Comparison of ENCODE assay signal across 12 mouse cellular contexts in the genomic region with DNA sequence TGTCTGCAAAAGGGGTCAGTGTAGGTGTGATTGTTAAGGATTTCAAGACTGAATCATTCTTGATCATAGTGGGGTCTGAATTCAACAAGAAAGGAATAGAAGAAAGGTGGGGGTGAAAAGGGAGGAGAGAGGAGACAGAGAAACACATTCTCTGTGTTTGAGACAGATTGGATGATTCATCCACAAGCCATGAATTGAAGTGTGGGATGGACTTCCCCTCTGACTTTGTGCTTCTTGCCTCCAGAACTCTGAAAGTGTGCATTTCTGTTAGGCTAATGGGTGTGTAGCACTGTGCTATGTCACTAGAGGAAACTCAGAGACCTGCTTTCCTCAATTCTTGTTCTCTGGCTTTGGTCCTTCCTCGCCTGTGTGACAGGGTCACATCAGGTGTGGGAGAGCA. TPM values are rescaled to one million over a fixed set of nuclear protein-coding genes. Genes with fewer than 3 reads are reported as not detected.
DNase-seq lines count a peak whose midpoint lies in the region; ATAC-seq lines count a peak whose summit lies in the region.
"Had no signal": no experiment of that assay in that cellular context is flagged by ENCODE, and none has a peak within 500 bp of the region (broad histone marks: within the 10 kb centered on the region; RNA-seq: fewer than 3 reads in every experiment).

No protein-coding gene starts in this region.

- no peak for ATAC-seq in heart, embryonic 16.5 days (replicated peaks; ENCODE audit: extremely low read depth, insufficient read depth, low FRiP score)
- ATAC-seq: forebrain, embryonic 15.5 days had no signal

- no peak overlapping the region for H3K4me3 ChIP-seq in heart, embryonic 16.5 days (ENCODE audit: low read length)
- no peak overlapping the region for H3K4me3 ChIP-seq in limb, embryonic 10.5 days
- H3K4me3 ChIP-seq: forebrain, embryonic 15.5 days; layer of hippocampus, adult 2 months had no signal

- H3K4me2 ChIP-seq in heart, embryonic 16.5 days (ENCODE audit: low read depth, low read length): no peak overlapping the region
- H3K4me2 ChIP-seq: forebrain, embryonic 15.5 days; midbrain, embryonic 11.5 days had no signal

- H3K4me1 ChIP-seq in heart, embryonic 16.5 days (ENCODE audit: control insufficient read depth, insufficient read depth, low read length): peaks cover 13% of the 10 kb centered on the region
- peaks cover 62% of the 10 kb centered on the region for H3K4me1 ChIP-seq in limb, embryonic 10.5 days

- H3K9me3 ChIP-seq in heart, embryonic 16.5 days (replicated peaks; ENCODE audit: control insufficient read depth, low read length): no peaks in the 10 kb centered on the region
- no peaks in the 10 kb centered on the region for H3K9me3 ChIP-seq in limb, embryonic 10.5 days (replicated peaks)
- H3K9me3 ChIP-seq: forebrain, embryonic 15.5 days had no signal

- H3K9ac ChIP-seq in heart, embryonic 16.5 days (ENCODE audit: low read length): no peak overlapping the region
- H3K9ac ChIP-seq: forebrain, embryonic 15.5 days had no signal

- DNase-seq in heart, postnatal 4 days: no peak
- peak; percentile 43 for DNase-seq in 3134 (ENCODE audit: extremely low read depth, insufficient read length, low spot score)
- DNase-seq in Muller cell, postnatal 12 days (ENCODE audit: inconsistent ontology term): peak; percentile 55
- no peak for DNase-seq in limb, embryonic 10.5 days (ENCODE audit: low spot score)
- no peak for DNase-seq in natural killer cell, adult 2 months (ENCODE audit: low spot score in 2 of 2)
- DNase-seq in cerebellum, postnatal 36 days: no peak
- DNase-seq: adrenal gland, postnatal 14 days; gastrocnemius, postnatal 36 days had no signal

- H3K36me3 ChIP-seq in heart, embryonic 16.5 days (ENCODE audit: control insufficient read depth, insufficient read depth): no peaks in the 10 kb centered on the region
- H3K36me3 ChIP-seq in limb, embryonic 10.5 days: no peaks in the 10 kb centered on the region
- H3K36me3 ChIP-seq: forebrain, embryonic 15.5 days had no signal

- peak overlapping the region; percentile 57 for H3K27ac ChIP-seq in heart, embryonic 16.5 days (ENCODE audit: low read length)
- peak overlapping the region; percentile 68 for H3K27ac ChIP-seq in limb, embryonic 10.5 days
- H3K27ac ChIP-seq: forebrain, embryonic 15.5 days; layer of hippocampus, adult 2 months had no signal

- 73% methylated on average over 1 of the region's 1 CpGs for WGBS in heart, embryonic 16.5 days
- WGBS in limb, embryonic 10.5 days: 82% methylated on average over 1 of the region's 1 CpGs

- H3K27me3 ChIP-seq in heart, embryonic 16.5 days (ENCODE audit: control insufficient read depth, insufficient read depth, low read length): peaks cover 2% of the 10 kb centered on the region; the same call in 1 of the 2 replicates
- no peaks in the 10 kb centered on the region for H3K27me3 ChIP-seq in limb, embryonic 10.5 days (ENCODE audit: low read depth, poor library complexity, severe bottlenecking)
- H3K27me3 ChIP-seq: forebrain, embryonic 15.5 days had no signal

RNA-seq across cellular contexts. Expression of gene Hhat, which starts 15.2 kb away (rescaled TPM):
- polyA plus RNA-seq in heart, embryonic 16.5 days (2015; fragmentation: Nextera tagmentation; extraction: Ambion mirVana): 5.6 and 6.7 TPM in 2 replicates
- total RNA-seq in heart, postnatal 4 days (2021): 1 to 10 TPM; 3.8 to 5.6 TPM
- 13.2 and 13.7 TPM in 2 replicates for polyA plus RNA-seq in limb, embryonic 10.5 days (2016; fragmentation: Nextera tagmentation; extraction: Ambion mirVana)

Comparison
In these comparisons a context has a peak if more than half of its experiments do, and no peak if none do; other contexts are left out.
1. DNase-seq: peak in 3134 (single experiment) and Muller cell, postnatal 12 days (single experiment); none in heart, postnatal 4 days (single experiment), limb, embryonic 10.5 days (single experiment), natural killer cell, adult 2 months (0 of 2) and cerebellum, postnatal 36 days (0 of 2).